Mouse (Mus musculus) kidney, embryonic 16.5 days (tissue): ENCODE data around the gene Gnptg. TPM values are rescaled to one million over a fixed set of nuclear protein-coding genes. Genes with fewer than 3 reads are reported as not detected.
"Not testable (repeated sequence)": the region's sequence is repeated elsewhere in the genome, so short reads cannot be mapped to it uniquely, and the experiment has no call there.

Source experiments
- ATAC-seq: fragments of 200-750 bp; cut with Nextera tagmentation; 2 replicates; pipeline ENCODE4 v1.8.0; 2017; ENCODE audit warnings: moderate TSS enrichment; ENCODE audit not compliant: low FRiP score, low TSS enrichment
- H3K27ac ChIP-seq: fragments of 300-500 bp; sonication (generic); 2 replicates; pipeline ENCODE4 v1.5.1; 2014; ENCODE audit warnings: low read length
- H3K27me3 ChIP-seq: fragments of 300-500 bp; sonication (generic); 2 replicates; pipeline ENCODE4 v1.6.1; 2014; ENCODE audit warnings: low read length, control low read depth, mixed read lengths; ENCODE audit not compliant: insufficient read depth
- H3K36me3 ChIP-seq: fragments of 300-500 bp; sonication (generic); 2 replicates; pipeline ENCODE4 v1.6.1; 2014; ENCODE audit warnings: low read length, control low read depth, mixed read lengths; ENCODE audit not compliant: insufficient read depth
- H3K4me1 ChIP-seq: fragments of 300-500 bp; sonication (generic); 2 replicates; pipeline ENCODE4 v1.6.1; 2014; ENCODE audit warnings: low read length, control low read depth, mixed read lengths; ENCODE audit not compliant: insufficient read depth
- H3K4me2 ChIP-seq: fragments of 300-500 bp; sonication (generic); replicated peaks from 2 replicates; pipeline ENCODE4 v1.6.1; 2014; ENCODE audit warnings: low read depth, low read length
- H3K4me3 ChIP-seq: fragments of 300-500 bp; sonication (generic); 2 replicates; pipeline ENCODE4 v1.5.1; 2014; ENCODE audit warnings: mild to moderate bottlenecking, low read length
- H3K9ac ChIP-seq: fragments of 300-500 bp; sonication (generic); replicated peaks from 2 replicates; pipeline ENCODE4 v1.6.1; 2014; ENCODE audit warnings: low read length
- H3K9me3 ChIP-seq: fragments of 300-500 bp; sonication (generic); 2 replicates; pipeline ENCODE4 v1.6.1; 2016; ENCODE audit warnings: low read length, control low read depth
- WGBS: fragments of 180-500 bp; shearing (Covaris S2); extraction: QIAGEN DNeasy Blood & Tissue Kit; methylation state at CpG from one replicate; pipeline ENCODE4 v1.1.7; 2014; 5-methylcytosine and 5-hydroxymethylcytosine counted together
- polyA plus RNA-seq: library from polyadenylated mRNA; unstranded; fragments of >200 nt; fragmentation: Nextera tagmentation; extraction: Ambion mirVana; gene quantifications from 2 replicates; pipeline ENCODE4 v1.2.1, GENCODE M21; 2015

Gene Gnptg
- polyA plus RNA-seq, 1 experiment from 2014 or later, result 56.6 TPM

GRCm38 (mm10) chr17:25224586-25225222, 15.2 kb downstream of the Gnptg start:
- Histone ChIP-seq H3K9me3 (no peaks in the 10 kb centered on the region), H3K4me1 (peaks cover 9% of the 10 kb centered on the region), H3K4me3 (no peak overlapping the region), H3K27me3 (no peaks in the 10 kb centered on the region), H3K9ac (no peak overlapping the region), H3K4me2 (no peak overlapping the region), H3K36me3 (peaks cover 14% of the 10 kb centered on the region; the same call in 1 of the 2 replicates), H3K27ac (no peak overlapping the region)
- 89% methylated on average over 7 of the region's 7 CpGs for WGBS
- no peak for ATAC-seq

- WGBS, result 56% methylated on average over 6 of the region's 6 CpGs
- Histone ChIP-seq H3K36me3 (peaks cover 12% of the 10 kb centered on the region; the same call in 1 of the 2 replicates), H3K9ac (no peak overlapping the region), H3K4me3 (peak overlapping the region; percentile 32), H3K9me3 (no peaks in the 10 kb centered on the region), H3K27me3 (no peaks in the 10 kb centered on the region), H3K4me2 (peak overlapping the region; percentile 79), H3K4me1 (peaks cover 9% of the 10 kb centered on the region), H3K27ac (no peak overlapping the region)
- no peak for ATAC-seq
Observed at GRCm38 (mm10) chr17:25222951-25223601, 16.8 kb downstream of the Gnptg start.

DNA sequence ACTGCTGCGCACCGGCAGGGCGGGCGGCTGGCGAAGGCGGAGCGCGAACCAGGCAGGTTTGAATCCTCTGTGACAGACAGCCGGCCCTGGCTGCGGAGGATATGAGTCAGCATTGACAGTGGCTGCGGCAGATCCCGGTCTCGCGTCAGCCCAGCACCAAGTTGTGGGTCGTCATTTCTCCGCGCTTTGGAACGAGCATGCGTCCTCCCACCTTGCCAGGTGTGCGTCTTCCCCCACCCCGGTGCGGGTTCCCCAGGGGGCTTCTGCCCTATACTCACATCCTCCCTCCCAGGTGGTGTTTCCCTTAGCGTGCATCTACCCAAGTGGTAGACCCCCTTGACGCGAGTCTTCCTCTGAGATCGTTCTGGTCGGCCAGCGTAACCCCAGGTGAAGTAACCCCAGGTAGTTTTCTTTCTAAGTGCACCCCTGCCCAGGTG, 17.4 kb downstream of the Gnptg start:
- Histone ChIP-seq H3K36me3 (peaks cover 14% of the 10 kb centered on the region; the same call in 1 of the 2 replicates), H3K4me3 (peak overlapping the region; percentile 52), H3K4me2 (peak overlapping the region; percentile 79)
- H3K4me1 ChIP-seq, H3K27ac ChIP-seq, H3K9ac ChIP-seq, H3K27me3 ChIP-seq, H3K9me3 ChIP-seq: not testable (repeated sequence)
- 17% methylated on average over 14 of the region's 28 CpGs for WGBS
- ATAC-seq, result peak; percentile 86

DNA sequence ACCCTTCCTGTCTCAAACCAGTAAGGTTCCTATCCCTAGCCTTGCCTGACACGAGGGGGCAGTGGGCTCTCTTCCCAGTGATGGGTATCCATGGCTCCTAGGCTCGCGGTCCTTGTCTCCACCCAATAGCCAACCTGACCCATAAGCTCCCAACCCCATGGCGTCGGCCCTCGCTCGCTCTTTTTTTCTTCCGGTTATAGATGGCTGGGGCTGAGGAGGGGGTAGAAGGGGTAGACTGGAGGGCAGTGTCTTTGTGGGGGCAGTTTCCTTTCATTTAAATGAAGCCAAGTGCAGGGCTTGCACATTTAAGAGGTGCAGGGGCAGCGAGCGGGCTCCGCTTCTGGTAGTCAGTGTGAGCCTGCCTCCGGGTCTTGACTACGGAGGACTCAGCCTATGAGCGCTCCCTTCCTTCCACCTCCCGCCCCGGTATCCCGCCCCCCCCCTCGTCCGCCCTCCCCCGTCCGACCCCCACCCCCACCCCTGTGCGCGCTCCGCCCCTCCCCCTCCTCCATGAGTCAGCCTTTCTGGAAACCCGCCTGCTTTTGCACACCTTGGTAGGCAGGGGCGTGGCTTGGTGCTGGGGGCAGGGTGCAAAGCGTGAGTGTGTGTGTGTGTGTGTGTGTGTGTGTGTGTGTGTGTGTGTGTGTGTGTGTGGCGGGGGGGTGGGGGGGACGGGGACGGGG, 18.0 kb downstream of the Gnptg start:
- H3K4me1 ChIP-seq, result peaks cover 9% of the 10 kb centered on the region
- H3K4me3 ChIP-seq, result peak overlapping the region; percentile 52
- H3K27me3 ChIP-seq, result no peaks in the 10 kb centered on the region
- WGBS, result under 1% methylated on average over 20 of the region's 30 CpGs
- H3K4me2 ChIP-seq, result peak overlapping the region; percentile 79
- H3K36me3 ChIP-seq, result peaks cover 16% of the 10 kb centered on the region; the same call in 1 of the 2 replicates
- peak overlapping the region; percentile 63 for H3K9ac ChIP-seq
- peak overlapping the region; percentile 39; the same call in 1 of the 2 replicates for H3K27ac ChIP-seq
- no peaks in the 10 kb centered on the region for H3K9me3 ChIP-seq
- peak; percentile 89 for ATAC-seq

- WGBS, result 91% methylated on average over 1 of the region's 1 CpGs
- Histone ChIP-seq H3K9ac (no peak overlapping the region), H3K27ac (no peak overlapping the region), H3K27me3 (no peaks in the 10 kb centered on the region), H3K4me3 (no peak overlapping the region), H3K4me1 (peaks cover 9% of the 10 kb centered on the region), H3K9me3 (no peaks in the 10 kb centered on the region), H3K36me3 (peaks cover 11% of the 10 kb centered on the region; the same call in 1 of the 2 replicates), H3K4me2 (no peak overlapping the region)
- no peak for ATAC-seq
Observed at GRCm38 (mm10) chr17:25220746-25221145, 19.2 kb downstream of the Gnptg start.

- no peak overlapping the region for H3K4me3 ChIP-seq
- H3K27me3 ChIP-seq, result no peaks in the 10 kb centered on the region
- H3K27ac ChIP-seq, result no peak overlapping the region
- ATAC-seq, result no peak
- no peak overlapping the region for H3K4me2 ChIP-seq
- H3K9me3 ChIP-seq, result no peaks in the 10 kb centered on the region
- peaks cover 9% of the 10 kb centered on the region for H3K4me1 ChIP-seq
- peaks cover 16% of the 10 kb centered on the region for H3K36me3 ChIP-seq
- WGBS, result 93% methylated on average over 15 of the region's 15 CpGs
- no peak overlapping the region for H3K9ac ChIP-seq
Observed at GRCm38 (mm10) chr17:25219492-25220295, 20.2 kb downstream of the Gnptg start.

DNA sequence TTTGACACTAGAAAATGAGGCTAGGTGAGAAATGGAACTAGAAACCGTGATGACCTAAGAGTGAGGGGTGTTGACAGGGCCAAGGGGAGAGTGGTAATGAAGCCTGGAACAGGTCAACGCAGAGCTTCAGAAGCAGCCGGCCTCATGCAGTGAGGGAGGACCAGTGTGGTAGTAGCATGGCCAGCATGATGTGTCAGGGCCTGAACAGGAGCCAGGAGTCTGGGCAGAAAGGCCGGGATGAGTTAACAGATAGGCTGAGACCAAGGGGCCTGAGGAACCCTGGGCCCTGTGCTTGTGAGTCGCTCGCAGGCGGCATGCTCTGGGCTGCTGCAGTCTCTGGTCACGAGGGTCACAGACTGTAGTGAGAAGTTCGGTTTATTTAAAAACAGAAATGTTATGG, 21.0 kb downstream of the Gnptg start:
- Histone ChIP-seq H3K9ac (no peak overlapping the region), H3K9me3 (no peaks in the 10 kb centered on the region), H3K36me3 (peaks cover 23% of the 10 kb centered on the region), H3K4me1 (peaks cover 9% of the 10 kb centered on the region), H3K27ac (no peak overlapping the region), H3K4me3 (no peak overlapping the region), H3K4me2 (no peak overlapping the region), H3K27me3 (no peaks in the 10 kb centered on the region)
- ATAC-seq, result no peak
- 92% methylated on average over 9 of the region's 9 CpGs for WGBS

DNA sequence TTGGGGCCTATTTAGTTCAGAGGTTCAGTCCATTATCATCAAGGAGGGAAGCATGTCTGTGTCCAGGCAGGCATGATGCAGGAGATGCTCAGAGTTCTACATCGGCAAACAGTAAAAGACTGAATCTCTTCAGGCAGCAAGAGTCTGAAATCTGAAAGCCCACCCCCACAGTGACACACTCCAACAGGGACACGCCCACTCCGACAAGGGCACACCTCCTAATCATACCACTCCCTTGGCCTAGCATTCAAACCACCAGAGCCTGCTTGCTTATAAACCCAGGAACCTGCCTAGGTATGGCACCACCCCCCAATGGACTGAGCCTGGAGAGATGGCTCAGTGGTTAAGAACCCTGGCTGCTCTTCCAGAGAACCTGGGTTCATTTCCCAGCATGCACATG, 24.5 kb downstream of the Gnptg start:
- Histone ChIP-seq H3K36me3 (peaks cover 49% of the 10 kb centered on the region), H3K4me1 (no peaks in the 10 kb centered on the region), H3K9ac (no peak overlapping the region), H3K4me3 (no peak overlapping the region), H3K27me3 (no peaks in the 10 kb centered on the region), H3K27ac (no peak overlapping the region), H3K9me3 (no peaks in the 10 kb centered on the region), H3K4me2 (no peak overlapping the region)
- no peak for ATAC-seq
- 82% methylated on average over 3 of the region's 3 CpGs for WGBS

DNA sequence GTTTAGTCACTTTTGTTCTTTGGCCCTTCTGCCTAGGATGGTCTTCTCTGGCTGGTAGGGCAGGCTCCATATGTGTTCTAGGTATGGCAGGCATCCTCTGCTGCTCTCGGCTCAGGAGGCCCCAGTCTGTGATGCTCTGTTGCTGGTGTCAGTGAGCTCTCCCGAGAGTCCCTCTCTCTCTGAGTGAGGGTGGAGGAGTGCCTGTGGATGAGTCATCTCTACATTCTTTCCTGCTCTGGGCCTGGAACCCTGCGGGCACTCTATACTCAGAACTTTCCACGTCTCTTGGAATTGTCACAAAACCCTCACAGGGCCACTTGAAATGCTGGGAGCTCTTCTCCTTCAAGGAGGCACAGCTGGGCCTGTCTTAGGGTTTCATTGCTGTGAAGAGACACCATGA, 28.2 kb downstream of the Gnptg start:
- Histone ChIP-seq H3K27ac (no peak overlapping the region), H3K4me1 (no peaks in the 10 kb centered on the region), H3K36me3 (peaks cover 73% of the 10 kb centered on the region), H3K4me3 (no peak overlapping the region), H3K4me2 (no peak overlapping the region), H3K27me3 (no peaks in the 10 kb centered on the region), H3K9ac (no peak overlapping the region), H3K9me3 (no peaks in the 10 kb centered on the region)
- no peak for ATAC-seq
- 88% methylated on average over 4 of the region's 4 CpGs for WGBS
